Mouse (Mus musculus) brain, embryonic 18.5 days (tissue): ENCODE results near the gene Reck.

ENCODE experiments used
- DNase-seq: peaks from one replicate; pipeline ENCODE4 v3.0.0-alpha.2; 2012; ENCODE audit warnings: low read depth, low spot score

Gene Reck

GRCm38 (mm10) chr4:43875160-43875918 is at the start of gene Reck:
Gene Reck, plus strand, starts transcription at chr4:43875530.
- DNase-seq, result no peak

DNA sequence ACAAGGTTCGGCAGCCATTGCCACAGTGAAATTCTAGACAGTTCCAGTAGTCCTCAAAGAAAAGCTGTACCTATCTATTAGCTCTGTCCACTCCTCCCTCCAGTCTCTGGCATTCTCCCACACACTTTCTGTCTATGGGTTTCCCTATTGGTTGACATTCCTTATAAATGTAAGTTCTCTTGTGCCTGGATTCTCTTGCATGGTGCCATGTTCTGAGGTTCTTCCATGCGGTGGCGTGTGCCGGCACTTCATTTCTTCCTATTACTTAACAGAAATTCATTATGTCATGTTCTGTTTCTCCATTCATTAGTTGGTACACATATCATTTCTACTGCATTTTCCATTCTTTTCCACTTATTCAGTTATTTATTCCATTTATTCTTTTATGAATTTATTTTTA is 46.5 kb upstream of the Reck start:
- no peak for DNase-seq

- DNase-seq, result no peak
These were observed 43.3 kb upstream of the Reck start for GRCm38 (mm10) chr4:43832031-43832430.

GRCm38 (mm10) chr4:43833752-43834151 is 41.6 kb upstream of the Reck start:
- no peak for DNase-seq

- no peak for DNase-seq
These were observed 40.6 kb upstream of the Reck start for GRCm38 (mm10) chr4:43834749-43835148.

- no peak for DNase-seq
These were observed 37.0 kb upstream of the Reck start for GRCm38 (mm10) chr4:43838326-43838725.

GRCm38 (mm10) chr4:43840101-43840500 is 35.2 kb upstream of the Reck start, which contains the start of gene Olfr157:
Gene Olfr157, minus strand, starts transcription at chr4:43840201.
- DNase-seq, result no peak

GRCm38 (mm10) chr4:43851265-43851664 is 24.1 kb upstream of the Reck start, which contains the start of gene Olfr155:
Gene Olfr155, plus strand, starts transcription at chr4:43851565.
- DNase-seq, result no peak

- no peak for DNase-seq
These were observed 21.2 kb upstream of the Reck start for GRCm38 (mm10) chr4:43854101-43854500.

GRCm38 (mm10) chr4:43859886-43860285 is 15.4 kb upstream of the Reck start:
- DNase-seq, result no peak

- DNase-seq, result no peak
These were observed 14.4 kb upstream of the Reck start for GRCm38 (mm10) chr4:43860744-43861519.

- DNase-seq, result no peak
These were observed 12.0 kb upstream of the Reck start for GRCm38 (mm10) chr4:43863298-43863697.

GRCm38 (mm10) chr4:43869821-43870220 is 5.5 kb upstream of the Reck start:
- no peak for DNase-seq

DNA sequence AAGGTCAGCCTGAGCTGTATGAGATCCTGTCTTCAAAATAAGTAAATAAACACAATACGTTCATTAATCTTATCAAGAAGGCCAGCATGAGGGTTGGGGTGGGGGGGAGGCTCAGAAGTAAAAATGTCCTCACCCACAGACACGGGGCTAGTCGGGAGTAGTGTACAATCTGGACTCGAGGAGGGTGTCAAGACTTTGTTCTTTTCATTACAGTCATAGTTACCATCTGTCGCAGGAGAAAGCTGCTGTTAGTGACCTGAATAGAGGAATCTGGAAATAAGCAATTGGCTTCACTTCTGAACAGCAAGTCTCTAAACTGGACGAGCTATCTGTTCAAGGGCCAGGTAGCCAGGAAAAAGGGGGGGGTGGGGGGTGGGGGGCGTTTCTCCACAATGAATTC is 829 bp upstream of the Reck start:
- DNase-seq, result no peak

- DNase-seq, result no peak
These were observed 635 bp downstream of the Reck start for GRCm38 (mm10) chr4:43875919-43876411.

- DNase-seq, result no peak
These were observed 1.9 kb downstream of the Reck start for GRCm38 (mm10) chr4:43877230-43877629.

DNA sequence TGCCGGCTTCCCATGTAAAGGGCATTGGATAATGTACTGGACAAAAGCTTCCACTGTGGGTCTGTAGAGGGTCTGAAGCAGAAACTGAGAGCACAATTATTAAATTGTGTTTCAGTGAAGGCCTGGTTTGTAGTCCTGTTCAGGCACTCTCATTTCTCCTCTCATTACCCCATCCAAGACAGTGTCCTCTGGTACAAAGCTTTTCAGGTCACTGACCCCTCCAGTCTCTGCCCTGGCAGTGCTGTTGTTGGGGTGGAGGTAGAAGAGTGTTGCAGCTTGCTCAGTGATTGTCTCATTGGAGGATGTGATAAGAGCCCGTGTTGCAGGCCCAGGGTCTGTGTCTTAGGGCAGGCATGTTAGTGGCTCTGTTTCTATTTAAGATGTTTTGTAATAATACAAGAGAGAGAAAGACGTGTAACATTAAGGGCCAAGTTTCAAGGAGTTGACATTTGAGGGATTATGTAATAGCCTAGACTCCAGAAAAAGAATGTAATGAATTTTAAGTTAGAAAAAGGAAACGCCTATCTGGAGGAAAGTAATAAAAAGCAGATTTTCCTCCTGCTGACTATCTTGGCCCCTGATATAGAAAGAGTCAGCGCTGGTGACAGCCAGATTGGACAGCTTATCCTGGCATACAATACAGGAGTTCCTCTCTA is 2.9 kb downstream of the Reck start:
- no peak for DNase-seq

GRCm38 (mm10) chr4:43879566-43879965 is 4.2 kb downstream of the Reck start:
- DNase-seq, result no peak

DNA sequence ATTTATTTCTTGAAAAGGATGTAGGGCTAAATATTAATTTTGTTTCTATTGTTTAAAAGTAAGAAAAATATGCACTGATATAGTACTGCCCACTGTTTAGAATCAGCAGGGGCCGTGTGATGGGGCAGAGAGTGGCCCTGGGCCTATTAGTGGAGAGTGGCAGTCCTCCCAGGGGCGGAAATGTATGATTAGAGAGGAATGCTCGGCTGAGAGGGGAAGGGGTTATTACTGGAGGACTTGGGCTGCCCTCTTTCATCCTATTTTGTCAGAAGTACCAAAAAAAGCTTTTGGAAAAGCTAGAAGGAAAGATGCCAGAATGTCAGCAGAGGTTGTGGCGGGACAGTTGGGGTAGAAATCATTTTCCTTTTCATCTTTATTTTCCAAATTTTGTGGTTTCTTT is 8.9 kb downstream of the Reck start:
- no peak for DNase-seq

- DNase-seq, result no peak
These were observed 15.9 kb downstream of the Reck start for GRCm38 (mm10) chr4:43891247-43891646.

- no peak for DNase-seq
These were observed 21.9 kb downstream of the Reck start for GRCm38 (mm10) chr4:43897209-43897608.

DNA sequence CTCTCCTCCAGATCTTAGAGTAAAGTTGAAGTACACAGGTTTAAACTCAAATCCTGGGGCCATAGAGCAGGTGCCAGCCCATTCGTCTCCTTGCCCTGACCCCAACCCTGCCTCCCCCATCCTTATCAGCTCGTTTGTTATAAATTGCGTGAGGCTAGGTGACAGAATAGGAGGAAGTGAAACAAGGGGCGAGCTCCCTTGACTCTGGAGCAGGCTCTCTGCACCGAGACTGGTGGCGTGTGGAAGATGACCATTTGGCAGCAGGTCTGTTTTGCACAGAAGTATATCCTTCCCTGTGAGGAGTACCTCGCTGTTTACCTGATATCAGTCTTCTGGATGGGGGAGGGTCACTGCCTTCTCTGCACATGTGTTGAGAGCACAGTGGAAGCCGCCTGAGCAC is 23.9 kb downstream of the Reck start:
- no peak for DNase-seq
